Mouse (Mus musculus): Measurements from ENCODE around the gene Dusp28. TPM values are rescaled to one million over a fixed set of nuclear protein-coding genes. Genes with fewer than 3 reads are reported as not detected.
A peak's percentile ranks its signal among the peaks of the same experiment; 100 is the strongest.
"Not testable (repeated sequence)": the region's sequence is repeated elsewhere in the genome, so short reads cannot be mapped to it uniquely, and the experiment has no call there.

The Dusp28 gene
- total RNA-seq, 1 experiment = 4.8 TPM

DNA sequence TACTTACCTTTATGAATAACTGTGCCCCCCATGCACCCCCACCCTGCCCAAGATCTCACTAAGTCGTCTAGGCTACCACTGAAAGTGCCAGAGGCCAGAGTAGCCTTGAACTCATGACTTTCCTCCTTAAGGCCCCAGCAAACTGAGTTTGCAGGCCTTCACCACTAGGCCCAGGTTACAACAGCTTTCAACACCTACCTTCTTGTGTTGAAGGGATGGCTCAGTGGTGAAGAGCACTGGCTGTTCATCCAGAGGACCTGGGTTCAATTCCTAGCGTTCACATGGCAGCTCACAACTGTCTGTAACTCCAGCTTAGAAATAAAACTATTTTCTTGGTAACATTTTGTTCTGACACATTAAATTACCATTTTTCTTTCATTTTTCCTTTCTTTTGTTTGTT, 46.9 kb downstream of the Dusp28 start:
- H3K27ac ChIP-seq (ENCODE audit: insufficient read depth, low read depth, low read length, poor library complexity, severe bottlenecking) = no peak overlapping the region
- H3K4me1 ChIP-seq (ENCODE audit: control insufficient read depth in 2 of 2, insufficient read depth in 2 of 2, low read length in 2 of 2, poor library complexity in 1 of 2) = no peaks in the 10 kb centered on the region
- H3K9ac ChIP-seq (ENCODE audit: insufficient read depth, low read depth, low read length, poor library complexity, severe bottlenecking) = no peak overlapping the region
- in situ Hi-C loops (cut with MboI; ENCODE audit: low sequenced_read_pairs in 2 of 2, unreplicated experiment in 2 of 2) = no loop called here
- H3K4me3 ChIP-seq (ENCODE audit: insufficient read depth in 1 of 2, low read depth in 1 of 2, low read length in 2 of 2, poor library complexity in 1 of 2, severe bottlenecking in 1 of 2) = no peak overlapping the region
- no peak for TF ChIP-seq ZNF384 (IDR thresholded peaks at IDR 0.05; ENCODE audit: low read depth, low read length)
- no peak for DNase-seq (ENCODE audit: low read depth, low spot score)
- no peaks in the 10 kb centered on the region for H3K36me3 ChIP-seq (ENCODE audit: control insufficient read depth, insufficient read depth, low read length, poor library complexity, severe bottlenecking)
- H3K9me3 ChIP-seq (ENCODE audit: control insufficient read depth, insufficient read depth, low read depth, low read length) = no peaks in the 10 kb centered on the region

DNA sequence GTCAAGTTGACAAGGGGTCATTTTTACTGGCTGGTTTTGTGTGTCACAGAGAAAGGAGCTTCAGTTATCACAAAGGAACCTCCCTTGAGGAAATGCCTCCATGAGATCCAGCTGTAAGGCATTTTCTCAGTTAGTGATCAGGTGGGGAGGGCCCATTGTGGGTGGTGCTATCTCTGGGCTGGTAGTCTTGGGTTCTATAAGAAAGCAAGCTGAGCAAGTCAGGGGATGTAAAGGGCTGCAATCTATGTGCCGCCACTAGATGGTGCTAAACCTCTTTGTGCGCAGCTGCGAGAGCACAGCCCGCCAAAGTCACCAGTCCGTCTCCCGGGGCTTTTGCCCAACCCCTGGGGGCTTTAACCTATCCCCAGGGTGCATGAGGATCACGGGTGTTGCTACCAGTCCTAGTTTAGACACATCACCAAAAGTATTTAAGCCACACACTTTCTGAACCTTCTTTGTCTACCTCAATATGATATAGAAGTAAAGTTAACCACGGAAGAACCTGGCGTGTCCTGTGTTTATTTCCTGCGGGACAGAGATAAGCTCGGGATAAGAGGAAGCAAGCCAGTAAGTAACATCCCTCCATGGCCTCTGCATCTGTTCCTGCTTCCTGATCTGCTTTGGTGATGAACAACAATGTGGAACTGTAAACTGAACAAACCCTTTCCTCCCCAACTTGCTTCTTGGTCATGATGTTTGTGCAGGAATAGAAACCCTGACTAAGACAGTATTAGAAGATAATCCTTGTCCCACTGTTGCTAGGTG, 50.0 kb downstream of the Dusp28 start:
- Histone ChIP-seq H3K4me3 (ENCODE audit: insufficient read depth in 1 of 2, low read depth in 1 of 2, low read length in 2 of 2, poor library complexity in 1 of 2, severe bottlenecking in 1 of 2) (peak overlapping the region; percentile 24 to 48; a peak in 3 of 4 replicates), H3K9ac (ENCODE audit: insufficient read depth, low read depth, low read length, poor library complexity, severe bottlenecking) (peak overlapping the region; percentile 57; the same call in 1 of the 2 replicates)
- DNase-seq (ENCODE audit: low read depth, low spot score); H3K9me3 ChIP-seq (ENCODE audit: control insufficient read depth, insufficient read depth, low read depth, low read length); H3K36me3 ChIP-seq (ENCODE audit: control insufficient read depth, insufficient read depth, low read length, poor library complexity, severe bottlenecking); H3K4me1 ChIP-seq (ENCODE audit: control insufficient read depth in 2 of 2, insufficient read depth in 2 of 2, low read length in 2 of 2, poor library complexity in 1 of 2); in situ Hi-C loops (cut with MboI; ENCODE audit: low sequenced_read_pairs in 2 of 2, unreplicated experiment in 2 of 2); H3K27ac ChIP-seq (ENCODE audit: insufficient read depth, low read depth, low read length, poor library complexity, severe bottlenecking): not testable (repeated sequence)

Other genes with a start within 250 kb of the Dusp28 start
- 38.0 and 49.9 TPM in 2 replicates for gene Gpc1, start 75.3 kb upstream of the Dusp28 start, total RNA-seq (2012; rRNA removed)
- 0.71 and 1.6 TPM in 2 replicates for gene Ankmy1, start 4.1 kb upstream of the Dusp28 start, total RNA-seq (2012; rRNA removed)
- 15.8 and 20.2 TPM in 2 replicates for gene Rnpepl1, start 3.8 kb downstream of the Dusp28 start, total RNA-seq (2012; rRNA removed)
- 32.6 and 47.8 TPM in 2 replicates for gene Capn10, start 27.4 kb downstream of the Dusp28 start, total RNA-seq (2012; rRNA removed)
- 0.22 and 0.42 TPM in 2 replicates for gene Gpr35, start 43.9 kb downstream of the Dusp28 start, total RNA-seq (2012; rRNA removed)
- gene Aqp12, start 99.4 kb downstream of the Dusp28 start, total RNA-seq (2012; rRNA removed) = not detected in 2 replicates
- gene Kif1a, start 195.0 kb downstream of the Dusp28 start, total RNA-seq (2012; rRNA removed) = 8.2 and 10.2 TPM in 2 replicates
- gene Agxt, start 228.3 kb downstream of the Dusp28 start, total RNA-seq (2012; rRNA removed) = not detected in 2 replicates

All from ES-E14 (cell line).